Mouse (Mus musculus) stomach, postnatal 0 days (tissue): ENCODE results near the gene Rbm38.

Source experiments
- CTCF ChIP-seq: IDR thresholded peaks from 2 replicates; pipeline ENCODE4 v1.5.1; 2016; ENCODE audit warnings: antibody characterized with exemption, low read depth, mild to moderate bottlenecking, moderate library complexity
- EP300 ChIP-seq: optimal IDR thresholded peaks from 2 replicates; pipeline ENCODE3; 2016; ENCODE audit warnings: antibody characterized with exemption

GRCm38 (mm10) chr2:172999630-173000284, 20.5 kb upstream of the Rbm38 start, which contains the start of gene Rae1:
- TF ChIP-seq CTCF = peak; percentile 91
- no peak for TF ChIP-seq EP300
